Mouse (Mus musculus) C2C12 (cell line): ENCODE measurements at regions not wholly inside any gene's neighbourhood (a gene's known extent, or its start where the extent isn't known, plus 50 kb on each side); places are given as distances from the start of the nearest gene placed in this dataset.

Source experiments
- H3K27me3 ChIP-seq: one replicate; pipeline ENCODE4 v1.6.1; 2011; ENCODE audit not compliant: control insufficient read depth, insufficient read depth, insufficient read length
- H3K36me3 ChIP-seq: one replicate; pipeline ENCODE4 v1.6.1; 2011; ENCODE audit not compliant: control insufficient read depth, insufficient read depth
- H3K4me3 ChIP-seq: one replicate; pipeline ENCODE4 v1.5.1; 2011; ENCODE audit warnings: mild to moderate bottlenecking, control low read depth; ENCODE audit not compliant: poor library complexity, insufficient read depth, severe bottlenecking
- H3K79me2 ChIP-seq: one replicate; pipeline ENCODE4 v1.6.1; 2011; ENCODE audit not compliant: control insufficient read depth, insufficient read depth
- H3K79me3 ChIP-seq: one replicate; pipeline ENCODE4 v1.6.1; 2011; ENCODE audit warnings: low read depth, control low read depth
- H3ac ChIP-seq: one replicate; pipeline ENCODE3; 2011; ENCODE audit warnings: low read depth; ENCODE audit not compliant: control insufficient read depth, insufficient read length
- CEBPB ChIP-seq: IDR thresholded peaks from one replicate; pipeline ENCODE4 v1.6.1; 2011; ENCODE audit warnings: low read depth, mild to moderate bottlenecking, control low read depth, moderate library complexity
- CTCF ChIP-seq: IDR thresholded peaks from one replicate; pipeline ENCODE4 v1.5.1; 2011; ENCODE audit not compliant: control insufficient read depth, insufficient read depth, insufficient read length
- FOSL1 ChIP-seq: IDR thresholded peaks from one replicate; pipeline ENCODE4 v1.8.0; 2011; ENCODE audit warnings: mild to moderate bottlenecking, low read length; ENCODE audit not compliant: poor library complexity, insufficient read depth, severe bottlenecking
- MAX ChIP-seq: IDR thresholded peaks from one replicate; pipeline ENCODE4 v1.6.1; 2011; ENCODE audit warnings: mild to moderate bottlenecking, control low read depth
- MYOD1 ChIP-seq: IDR thresholded peaks from one replicate; pipeline ENCODE4 v1.6.1; 2011; ENCODE audit warnings: low read depth; ENCODE audit not compliant: control insufficient read depth, insufficient read length
- MYOG ChIP-seq: IDR thresholded peaks from one replicate; pipeline ENCODE4 v1.6.1; 2011; ENCODE audit not compliant: control insufficient read depth, insufficient read length; ENCODE audit errors: extremely low read depth
- USF1 ChIP-seq: IDR thresholded peaks from one replicate; pipeline ENCODE4 v1.6.1; 2011; ENCODE audit warnings: low read depth, mild to moderate bottlenecking, control low read depth, moderate library complexity

GRCm38 (mm10) chr9:84331083-84331602 lies 406.2 kb downstream of the Bckdhb start:
- Histone ChIP-seq H3K4me3 (no peak overlapping the region), H3K36me3 (no peaks in the 10 kb centered on the region), H3K27me3 (no peaks in the 10 kb centered on the region), H3ac (no peak overlapping the region), H3K79me3 (no peaks in the 10 kb centered on the region), H3K79me2 (no peaks in the 10 kb centered on the region)
- TF ChIP-seq CEBPB (no peak), FOSL1 (no peak), USF1 (no peak), MYOD1 (no peak), CTCF (no peak), MYOG (no peak), MAX (no peak)

- H3ac ChIP-seq = no peak overlapping the region
- H3K4me3 ChIP-seq = no peak overlapping the region
- no peaks in the 10 kb centered on the region for H3K79me3 ChIP-seq
- no peaks in the 10 kb centered on the region for H3K36me3 ChIP-seq
- no peaks in the 10 kb centered on the region for H3K79me2 ChIP-seq
- no peaks in the 10 kb centered on the region for H3K27me3 ChIP-seq
- no peak for TF ChIP-seq MAX
- no peak for TF ChIP-seq USF1
- TF ChIP-seq CTCF = no peak
- no peak for TF ChIP-seq MYOG
- no peak for TF ChIP-seq FOSL1
- TF ChIP-seq MYOD1 = no peak
- no peak for TF ChIP-seq CEBPB
Observed at GRCm38 (mm10) chr9:84343435-84344095, 418.6 kb downstream of the Bckdhb start.

- no peak overlapping the region for H3K4me3 ChIP-seq
- no peak for TF ChIP-seq MYOD1
- H3K79me3 ChIP-seq = no peaks in the 10 kb centered on the region
- H3K79me2 ChIP-seq = no peaks in the 10 kb centered on the region
- H3K36me3 ChIP-seq = no peaks in the 10 kb centered on the region
- H3ac ChIP-seq = no peak overlapping the region
- H3K27me3 ChIP-seq = no peaks in the 10 kb centered on the region
Observed at GRCm38 (mm10) chr9:84350223-84350622, 425.3 kb downstream of the Bckdhb start.

GRCm38 (mm10) chr9:84354409-84354808 lies 429.5 kb downstream of the Bckdhb start:
- Histone ChIP-seq H3K79me2 (no peaks in the 10 kb centered on the region), H3K4me3 (no peak overlapping the region), H3K79me3 (no peaks in the 10 kb centered on the region), H3K27me3 (no peaks in the 10 kb centered on the region), H3K36me3 (no peaks in the 10 kb centered on the region), H3ac (no peak overlapping the region)
- no peak for TF ChIP-seq USF1
- no peak for TF ChIP-seq MYOG
- TF ChIP-seq MYOD1 = peak; percentile 83
- TF ChIP-seq CTCF = no peak
- peak; percentile 95 for TF ChIP-seq FOSL1

GRCm38 (mm10) chr9:84356167-84356566 lies 431.2 kb downstream of the Bckdhb start:
- TF ChIP-seq CTCF = no peak
- TF ChIP-seq USF1 = no peak
- no peaks in the 10 kb centered on the region for H3K27me3 ChIP-seq
- H3K4me3 ChIP-seq = no peak overlapping the region
- H3ac ChIP-seq = no peak overlapping the region
- H3K79me2 ChIP-seq = no peaks in the 10 kb centered on the region
- no peaks in the 10 kb centered on the region for H3K79me3 ChIP-seq
- H3K36me3 ChIP-seq = no peaks in the 10 kb centered on the region

GRCm38 (mm10) chr9:84359879-84360278 lies 434.9 kb downstream of the Bckdhb start:
- TF ChIP-seq FOSL1 = peak; percentile 32
- no peak for TF ChIP-seq CTCF
- TF ChIP-seq MYOD1 = peak; percentile 20
- H3K27me3 ChIP-seq = no peaks in the 10 kb centered on the region
- H3ac ChIP-seq = no peak overlapping the region
- no peaks in the 10 kb centered on the region for H3K36me3 ChIP-seq
- no peaks in the 10 kb centered on the region for H3K79me2 ChIP-seq
- H3K4me3 ChIP-seq = no peak overlapping the region
- H3K79me3 ChIP-seq = no peaks in the 10 kb centered on the region

GRCm38 (mm10) chr9:84360484-84360883 lies 435.5 kb downstream of the Bckdhb start:
- Histone ChIP-seq H3K36me3 (no peaks in the 10 kb centered on the region), H3ac (no peak overlapping the region), H3K79me3 (no peaks in the 10 kb centered on the region), H3K4me3 (no peak overlapping the region), H3K27me3 (no peaks in the 10 kb centered on the region), H3K79me2 (no peaks in the 10 kb centered on the region)
- TF ChIP-seq MYOD1 = no peak
- no peak for TF ChIP-seq MAX
- TF ChIP-seq MYOG = no peak
- TF ChIP-seq CEBPB = no peak
- TF ChIP-seq CTCF = no peak
- no peak for TF ChIP-seq USF1
- no peak for TF ChIP-seq FOSL1
